Mouse (Mus musculus): Measurements from ENCODE around the gene Arid4b.

DNA sequence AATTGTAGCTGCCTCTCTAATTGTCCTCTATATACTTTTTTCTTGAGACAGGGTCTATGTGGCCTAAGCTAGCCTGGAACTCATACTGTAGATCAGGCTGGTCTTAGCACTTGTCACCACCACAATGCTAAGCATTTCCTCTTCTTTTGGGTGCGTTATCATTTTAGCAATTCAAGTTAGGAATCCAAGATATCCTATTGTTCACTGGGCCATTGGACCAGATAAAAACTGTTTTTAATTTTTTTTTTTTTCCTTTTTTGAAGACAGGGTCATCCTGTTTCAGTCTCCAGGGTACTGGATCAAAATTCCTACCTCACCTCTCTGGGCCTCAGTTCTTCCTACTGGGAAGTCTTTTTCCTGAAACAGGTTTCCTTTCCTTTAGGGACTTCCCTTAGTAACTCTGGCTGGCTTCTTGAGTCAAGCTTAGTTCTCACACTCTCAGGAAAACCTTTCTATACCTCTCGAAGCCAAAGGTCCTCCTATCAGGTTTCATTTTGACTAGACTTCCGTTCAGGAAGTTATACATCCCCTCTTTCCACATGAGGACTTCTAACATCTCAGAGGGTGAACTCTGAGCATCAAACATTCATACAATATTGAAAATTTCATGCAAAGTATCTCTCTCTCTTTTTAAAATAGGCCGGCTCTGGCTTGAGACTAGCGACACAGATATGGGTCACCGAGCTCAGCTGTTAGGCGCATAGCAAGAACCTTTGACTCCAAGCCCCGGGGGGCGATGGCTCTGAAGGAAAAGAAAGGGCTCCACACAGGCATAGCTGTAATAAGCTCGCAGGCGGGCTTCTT is 621 bp upstream of the Arid4b start:
- TF ChIP-seq CEBPB (IDR thresholded peaks at IDR 0.05; ENCODE audit: low read depth) (no peak), CTCF (IDR thresholded peaks at IDR 0.05; ENCODE audit: control insufficient read depth, insufficient read depth, insufficient read length) (no peak), USF1 (IDR thresholded peaks at IDR 0.05; ENCODE audit: low read depth) (no peak), MYOG (IDR thresholded peaks at IDR 0.05; ENCODE audit: control insufficient read depth, extremely low read depth, insufficient read length) (no peak), MYOD1 (IDR thresholded peaks at IDR 0.05; ENCODE audit: control insufficient read depth, insufficient read length, low read depth) (no peak)
